Mouse (Mus musculus) heart, postnatal 0 days (tissue): ENCODE results near the gene Churc1. TPM values are rescaled to one million over a fixed set of nuclear protein-coding genes. Genes with fewer than 3 reads are reported as not detected.

ENCODE experiments used
- ATAC-seq: fragments of 200-750 bp; cut with Nextera tagmentation; 2 replicates; pipeline ENCODE4 v1.8.0; 2017; ENCODE audit warnings: low read depth, moderate number of reproducible peaks, moderate library complexity; ENCODE audit not compliant: insufficient read depth
- DNase-seq: peaks from one replicate; pipeline ENCODE4 v3.0.0-alpha.2; 2016; ENCODE audit warnings: low spot score
- H3K27ac ChIP-seq: fragments of 300-500 bp; sonication (generic); 2 replicates; pipeline ENCODE4 v1.5.1; 2014; ENCODE audit warnings: low read depth, mild to moderate bottlenecking
- H3K27me3 ChIP-seq: fragments of 300-500 bp; sonication (generic); 2 replicates; pipeline ENCODE4 v1.6.1; 2014; ENCODE audit warnings: low read length, mixed read lengths; ENCODE audit not compliant: control insufficient read depth, insufficient read depth
- H3K36me3 ChIP-seq: fragments of 300-500 bp; sonication (generic); replicated peaks from 2 replicates; pipeline ENCODE4 v1.6.1; 2014; ENCODE audit warnings: low read length, mixed read lengths; ENCODE audit not compliant: control insufficient read depth, insufficient read depth
- H3K4me1 ChIP-seq: fragments of 300-500 bp; sonication (generic); 2 replicates; pipeline ENCODE4 v1.6.1; 2014; ENCODE audit warnings: antibody characterized with exemption; ENCODE audit not compliant: control insufficient read depth, insufficient read depth
- H3K4me2 ChIP-seq: fragments of 300-500 bp; sonication (generic); 2 replicates; pipeline ENCODE4 v1.6.1; 2014; ENCODE audit warnings: low read depth, mild to moderate bottlenecking, low read length, moderate library complexity
- H3K4me3 ChIP-seq: fragments of 300-500 bp; sonication (generic); 2 replicates; pipeline ENCODE4 v1.5.1; 2014; ENCODE audit warnings: low read depth, low read length
- H3K9ac ChIP-seq: fragments of 300-500 bp; sonication (generic); replicated peaks from 2 replicates; pipeline ENCODE4 v1.6.1; 2014; ENCODE audit warnings: low read depth, low read length, mixed read lengths
- H3K9me3 ChIP-seq: fragments of 300-500 bp; sonication (generic); replicated peaks from 2 replicates; pipeline ENCODE4 v1.6.1; 2016; ENCODE audit warnings: low read length; ENCODE audit not compliant: control insufficient read depth
- CTCF ChIP-seq: IDR thresholded peaks from 2 replicates; pipeline ENCODE4 v1.5.1; 2016; ENCODE audit warnings: antibody characterized with exemption, control low read depth, low read depth
- EP300 ChIP-seq: IDR thresholded peaks from 2 replicates; pipeline ENCODE4 v1.6.1; 2016; ENCODE audit warnings: antibody characterized with exemption, low read depth
- WGBS: fragments of 180-500 bp; shearing (Covaris S2); extraction: QIAGEN DNeasy Blood & Tissue Kit; methylation state at CpG from one replicate; pipeline ENCODE4 v1.1.7; 2014; 5-methylcytosine and 5-hydroxymethylcytosine counted together
- polyA plus RNA-seq: library from polyadenylated mRNA; unstranded; fragments of >200 nt; fragmentation: Nextera tagmentation; extraction: Ambion mirVana; gene quantifications from 2 replicates; pipeline ENCODE4 v1.2.1, GENCODE M21; 2015
- total RNA-seq: library from RNA; depleted of rRNA; stranded (reverse); fragments of >200 nt; gene quantifications from 2 replicates; pipeline ENCODE4 v1.2.3, GENCODE M21; 2014; ENCODE audit warnings: low replicate concordance

Churc1 gene
- total and polyA plus RNA-seq, 2 experiments from 2014 or later, result 131 to 307 TPM

GRCm38 (mm10) chr12:76795350-76795749 is 30.0 kb downstream of the Churc1 start, which contains the start of gene Gpx2:
Gpx2 (minus strand) TSS chr12:76795554.
- TF ChIP-seq EP300, result no peak
- TF ChIP-seq CTCF, result no peak
- Histone ChIP-seq H3K9ac (no peak within 1 kb of the TSS), H3K27ac (no peak within 1 kb of the TSS), H3K36me3 (no peaks in the 10 kb centered on the region), H3K4me3 (no peak within 1 kb of the TSS), H3K9me3 (no peaks in the 10 kb centered on the region), H3K4me2 (no peak within 1 kb of the TSS), H3K4me1 (peaks cover 7% of the 10 kb centered on the region), H3K27me3 (no peaks in the 10 kb centered on the region)
- DNase-seq, result no peak
- ATAC-seq, result no peak
- WGBS, result 79% methylated on average over 5 of the region's 5 CpGs

GRCm38 (mm10) chr12:76796938-76797539 is 31.7 kb downstream of the Churc1 start:
- H3K36me3 ChIP-seq, result no peaks in the 10 kb centered on the region
- no peak for DNase-seq
- no peaks in the 10 kb centered on the region for H3K9me3 ChIP-seq
- no peak overlapping the region for H3K9ac ChIP-seq
- WGBS, result 75% methylated on average over 7 of the region's 7 CpGs
- H3K4me2 ChIP-seq, result no peak overlapping the region
- no peak overlapping the region for H3K4me3 ChIP-seq
- no peaks in the 10 kb centered on the region for H3K27me3 ChIP-seq
- no peaks in the 10 kb centered on the region for H3K4me1 ChIP-seq
- H3K27ac ChIP-seq, result no peak overlapping the region
- no peak for ATAC-seq
- TF ChIP-seq CTCF (no peak), EP300 (no peak)

DNA sequence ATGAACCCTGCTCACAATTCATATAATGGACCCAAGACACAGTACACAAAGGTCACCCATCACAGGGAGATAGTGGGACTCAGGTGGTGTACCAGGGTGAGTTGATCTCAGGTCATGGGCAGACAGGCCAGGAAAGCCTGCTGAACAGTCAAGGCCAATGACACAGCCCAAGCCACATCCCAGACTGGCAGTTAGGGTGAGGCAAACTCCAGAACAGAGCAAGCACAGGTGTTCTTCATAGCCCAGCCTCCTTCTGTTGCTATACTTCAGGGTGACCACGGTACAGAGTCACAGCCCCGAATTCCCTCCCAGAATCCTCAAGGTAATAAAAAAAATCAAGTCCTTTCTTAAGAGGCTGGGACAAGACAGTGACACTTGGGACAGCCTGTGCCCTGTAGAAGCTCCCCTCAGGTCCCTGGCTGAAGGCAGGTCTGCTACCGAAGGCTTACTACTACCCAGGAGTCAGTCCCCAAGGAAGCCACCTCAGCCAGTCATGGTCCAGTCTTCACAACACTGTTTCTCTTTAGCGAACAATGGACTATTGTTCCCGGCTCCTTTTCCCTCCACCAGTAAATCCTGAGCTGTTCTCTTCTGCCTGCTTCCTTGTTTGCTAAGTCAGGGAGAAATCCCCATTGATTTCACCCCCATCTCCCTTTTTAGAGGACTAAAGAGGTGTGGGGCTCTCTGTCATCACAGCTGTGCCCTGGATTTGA is 32.8 kb downstream of the Churc1 start:
- Histone ChIP-seq H3K36me3 (no peaks in the 10 kb centered on the region), H3K4me1 (peaks cover 4% of the 10 kb centered on the region; the same call in 1 of the 2 replicates), H3K27ac (no peak overlapping the region), H3K4me3 (no peak overlapping the region), H3K9me3 (no peaks in the 10 kb centered on the region), H3K4me2 (no peak overlapping the region), H3K27me3 (no peaks in the 10 kb centered on the region), H3K9ac (no peak overlapping the region)
- no peak for DNase-seq
- WGBS, result 79% methylated on average over 5 of the region's 5 CpGs
- TF ChIP-seq CTCF (no peak), EP300 (no peak)
- no peak for ATAC-seq

GRCm38 (mm10) chr12:76803028-76803427 is 37.7 kb downstream of the Churc1 start:
- TF ChIP-seq EP300, result no peak
- no peak for TF ChIP-seq CTCF

GRCm38 (mm10) chr12:76803700-76804252 is 38.4 kb downstream of the Churc1 start:
- no peaks in the 10 kb centered on the region for H3K27me3 ChIP-seq
- 36% methylated on average over 7 of the region's 7 CpGs for WGBS
- H3K4me2 ChIP-seq, result no peak overlapping the region
- ATAC-seq (peak; percentile 82), DNase-seq (peak; percentile 42)
- H3K27ac ChIP-seq, result no peak overlapping the region
- peaks cover 4% of the 10 kb centered on the region; the same call in 1 of the 2 replicates for H3K4me1 ChIP-seq
- H3K36me3 ChIP-seq, result no peaks in the 10 kb centered on the region
- H3K9me3 ChIP-seq, result no peaks in the 10 kb centered on the region
- TF ChIP-seq CTCF (peak; percentile 84), EP300 (no peak)
- no peak overlapping the region for H3K4me3 ChIP-seq
- H3K9ac ChIP-seq, result no peak overlapping the region

More at GRCm38 (mm10) chr12:76803028-76803427, 37.7 kb downstream of the Churc1 start:
- H3K27ac ChIP-seq, result no peak overlapping the region
- no peak for DNase-seq
- H3K9ac ChIP-seq, result no peak overlapping the region
- H3K4me2 ChIP-seq, result no peak overlapping the region
- no peak overlapping the region for H3K4me3 ChIP-seq
- H3K27me3 ChIP-seq, result no peaks in the 10 kb centered on the region
- H3K36me3 ChIP-seq, result no peaks in the 10 kb centered on the region
- H3K9me3 ChIP-seq, result no peaks in the 10 kb centered on the region
- WGBS, result 62% methylated on average over 10 of the region's 10 CpGs
- peaks cover 4% of the 10 kb centered on the region; the same call in 1 of the 2 replicates for H3K4me1 ChIP-seq
- ATAC-seq, result no peak
